Mouse (Mus musculus) stomach, postnatal 0 days (tissue): Measurements from ENCODE around the gene Serpina10.

Source experiments
- CTCF ChIP-seq: IDR thresholded peaks from 2 replicates; pipeline ENCODE4 v1.5.1; 2016; ENCODE audit warnings: antibody characterized with exemption, low read depth, mild to moderate bottlenecking, moderate library complexity
- EP300 ChIP-seq: optimal IDR thresholded peaks from 2 replicates; pipeline ENCODE3; 2016; ENCODE audit warnings: antibody characterized with exemption

GRCm38 (mm10) chr12:103615734-103616133, 15.5 kb downstream of the Serpina10 start:
- TF ChIP-seq CTCF (no peak), EP300 (no peak)
